Mouse (Mus musculus) heart, adult 11 months (tissue): ENCODE measurements around the gene Gm49673.

Experiments
- DNase-seq: peaks from one replicate; pipeline ENCODE4 v3.0.0; 2022

Gene Gm49673

GRCm38 (mm10) chr17:8036976-8037375, 110.6 kb downstream of the Gm49673 start:
- DNase-seq, result peak; percentile 83
